Mouse (Mus musculus): ENCODE results near the gene Kif22.

- TF ChIP-seq POLR2A (IDR thresholded peaks at IDR 0.05; ENCODE audit: low read depth, low read length) (no peak), CTCF (conservative IDR thresholded peaks at IDR 0.05; ENCODE audit: insufficient read depth, insufficient read length, low read depth, low read length) (no peak)
Observed at GRCm38 (mm10) chr7:127091114-127091896, 49.0 kb upstream of the Kif22 start, which contains the start of gene AI467606.
